Mouse (Mus musculus) stomach, postnatal 0 days (tissue): Measurements from ENCODE around the gene Ffar1. TPM values are rescaled to one million over a fixed set of nuclear protein-coding genes. Genes with fewer than 3 reads are reported as not detected.

ENCODE experiments used
- ATAC-seq: fragments of 200-750 bp; cut with Nextera tagmentation; 2 replicates; pipeline ENCODE4 v1.8.0; 2017; ENCODE audit not compliant: low FRiP score, low TSS enrichment
- DNase-seq: peaks from one replicate; pipeline ENCODE4 v3.0.0-alpha.2; 2016; ENCODE audit warnings: low spot score
- H3K27ac ChIP-seq: fragments of 300-500 bp; sonication (generic); replicated peaks from 2 replicates; pipeline ENCODE4 v1.5.1; 2014; ENCODE audit warnings: mild to moderate bottlenecking, control low read depth
- H3K27me3 ChIP-seq: fragments of 300-500 bp; sonication (generic); 2 replicates; pipeline ENCODE4 v1.6.1; 2014; ENCODE audit warnings: low read length; ENCODE audit not compliant: control insufficient read depth, insufficient read depth
- H3K36me3 ChIP-seq: fragments of 300-500 bp; sonication (generic); 2 replicates; pipeline ENCODE4 v1.6.1; 2014; ENCODE audit warnings: low read length, mixed read lengths; ENCODE audit not compliant: control insufficient read depth, insufficient read depth
- H3K4me1 ChIP-seq: fragments of 300-500 bp; sonication (generic); replicated peaks from 2 replicates; pipeline ENCODE4 v1.6.1; 2014; ENCODE audit warnings: antibody characterized with exemption; ENCODE audit not compliant: control insufficient read depth, insufficient read depth
- H3K4me2 ChIP-seq: fragments of 300-500 bp; sonication (generic); replicated peaks from 2 replicates; pipeline ENCODE4 v1.6.1; 2014; ENCODE audit warnings: low read depth, mild to moderate bottlenecking, control low read depth, moderate library complexity
- H3K4me3 ChIP-seq: fragments of 300-500 bp; sonication (generic); 2 replicates; pipeline ENCODE4 v1.5.1; 2014; ENCODE audit warnings: low read depth, low read length, control low read depth
- H3K9ac ChIP-seq: fragments of 300-500 bp; sonication (generic); 2 replicates; pipeline ENCODE4 v1.6.1; 2014; ENCODE audit warnings: mild to moderate bottlenecking, low read length, control low read depth, mixed read lengths
- H3K9me3 ChIP-seq: fragments of 300-500 bp; sonication (generic); 2 replicates; pipeline ENCODE4 v1.6.1; 2016; ENCODE audit warnings: low read length; ENCODE audit not compliant: control insufficient read depth
- CTCF ChIP-seq: IDR thresholded peaks from 2 replicates; pipeline ENCODE4 v1.5.1; 2016; ENCODE audit warnings: antibody characterized with exemption, low read depth, mild to moderate bottlenecking, moderate library complexity
- EP300 ChIP-seq: optimal IDR thresholded peaks from 2 replicates; pipeline ENCODE3; 2016; ENCODE audit warnings: antibody characterized with exemption
- WGBS: fragments of 180-500 bp; shearing (Covaris S2); extraction: QIAGEN DNeasy Blood & Tissue Kit; methylation state at CpG from one replicate; pipeline ENCODE4 v1.1.7; 2014; 5-methylcytosine and 5-hydroxymethylcytosine counted together
- polyA plus RNA-seq: library from polyadenylated mRNA; unstranded; fragments of >200 nt; fragmentation: Nextera tagmentation; extraction: Ambion mirVana; gene quantifications from 2 replicates; pipeline ENCODE4 v1.2.1, GENCODE M21; 2015

The Ffar1 gene
- polyA plus RNA-seq, 1 experiment from 2014 or later = 0.04 TPM

- no peaks in the 10 kb centered on the region for H3K27me3 ChIP-seq
- H3K9ac ChIP-seq = no peak overlapping the region
- no peaks in the 10 kb centered on the region for H3K4me1 ChIP-seq
- no peaks in the 10 kb centered on the region for H3K9me3 ChIP-seq
- TF ChIP-seq CTCF (peak; percentile 60), EP300 (no peak)
- no peak for ATAC-seq
- no peak overlapping the region for H3K4me3 ChIP-seq
- DNase-seq = no peak
- no peak overlapping the region for H3K27ac ChIP-seq
- WGBS = 57% methylated on average over 6 of the region's 6 CpGs
- no peak overlapping the region for H3K4me2 ChIP-seq
- no peaks in the 10 kb centered on the region for H3K36me3 ChIP-seq
These were observed 51.0 kb downstream of the Ffar1 start for GRCm38 (mm10) chr7:30810319-30810718.

Other genes starting within 250 kb of the Ffar1 start
- 0.71 and 0.92 TPM in 2 replicates for gene Upk1a, start 248.7 kb downstream of the Ffar1 start, polyA plus RNA-seq
- gene Cox6b1, start 235.4 kb downstream of the Ffar1 start, polyA plus RNA-seq = 1,340 and 1,422 TPM in 2 replicates
- not detected in 2 replicates for gene Etv2, start 225.7 kb downstream of the Ffar1 start, polyA plus RNA-seq
- 88.1 and 93.2 TPM in 2 replicates for gene Rbm42, start 211.2 kb downstream of the Ffar1 start, polyA plus RNA-seq
- gene Haus5, start 196.6 kb downstream of the Ffar1 start, polyA plus RNA-seq = 10.8 and 11.7 TPM in 2 replicates
- 0.21 TPM in 1 of 2 replicates, not detected in the other for gene Pmis2, start 190.0 kb downstream of the Ffar1 start, polyA plus RNA-seq
- 54.4 and 61.2 TPM in 2 replicates for gene 2200002J24Rik, start 162.6 kb downstream of the Ffar1 start, polyA plus RNA-seq
- 601 and 695 TPM in 2 replicates for gene Atp4a, start 149.4 kb downstream of the Ffar1 start, polyA plus RNA-seq
- 210 and 221 TPM in 2 replicates for gene Tmem147, start 132.0 kb downstream of the Ffar1 start, polyA plus RNA-seq
- gene Gapdhs, start 117.9 kb downstream of the Ffar1 start, polyA plus RNA-seq = 0.27 and 0.30 TPM in 2 replicates
- gene Sbsn, start 110.1 kb downstream of the Ffar1 start, polyA plus RNA-seq = 438 and 453 TPM in 2 replicates
- gene Dmkn, start 97.8 kb downstream of the Ffar1 start, polyA plus RNA-seq = 1,959 and 2,038 TPM in 2 replicates
- 12,744 and 13,054 TPM in 2 replicates for gene Krtdap, start 73.7 kb downstream of the Ffar1 start, polyA plus RNA-seq
- 1.7 TPM in 2 replicates for gene Ffar2, start 37.8 kb downstream of the Ffar1 start, polyA plus RNA-seq
- gene Ffar3, start 5.4 kb downstream of the Ffar1 start, polyA plus RNA-seq = 0.22 and 0.30 TPM in 2 replicates
- gene Cd22, start 18.8 kb upstream of the Ffar1 start, polyA plus RNA-seq = 0.05 and 0.07 TPM in 2 replicates
- 0.33 and 0.36 TPM in 2 replicates for gene Mag, start 53.3 kb upstream of the Ffar1 start, polyA plus RNA-seq
- 0.52 and 0.54 TPM in 2 replicates for gene Hamp2, start 63.1 kb upstream of the Ffar1 start, polyA plus RNA-seq
- gene Hamp, start 82.5 kb upstream of the Ffar1 start, polyA plus RNA-seq = 0.45 and 1.6 TPM in 2 replicates
- gene Usf2, start 95.2 kb upstream of the Ffar1 start, polyA plus RNA-seq = 12.0 and 14.2 TPM in 2 replicates
- gene Lsr, start 111.9 kb upstream of the Ffar1 start, polyA plus RNA-seq = 101 and 111 TPM in 2 replicates
- 5.3 and 5.7 TPM in 2 replicates for gene Fam187b, start 112.2 kb upstream of the Ffar1 start, polyA plus RNA-seq
- gene Fxyd5, start 180.9 kb upstream of the Ffar1 start, polyA plus RNA-seq = 13.3 and 16.0 TPM in 2 replicates
- gene Fxyd7, start 189.9 kb upstream of the Ffar1 start, polyA plus RNA-seq = 19.9 and 20.3 TPM in 2 replicates
- gene Fxyd1, start 195.6 kb upstream of the Ffar1 start, polyA plus RNA-seq = 177 and 187 TPM in 2 replicates
- gene Lgi4, start 197.8 kb upstream of the Ffar1 start, polyA plus RNA-seq = 0.46 and 0.87 TPM in 2 replicates
- 1,122 and 1,152 TPM in 2 replicates for gene Fxyd3, start 215.1 kb upstream of the Ffar1 start, polyA plus RNA-seq